Mouse (Mus musculus) embryonic facial prominence, embryonic 10.5 days (tissue): Measurements from ENCODE around the gene Atp8a2. TPM values are rescaled to one million over a fixed set of nuclear protein-coding genes. Genes with fewer than 3 reads are reported as not detected.
A peak's percentile ranks its signal among the peaks of the same experiment; 100 is the strongest.

ENCODE experiments used
- DNase-seq: peaks from one replicate; pipeline ENCODE4 v3.0.0-alpha.2; 2017; ENCODE audit warnings: low spot score
- H3K27ac ChIP-seq: fragments of 300-500 bp; sonication (generic); replicated peaks from 2 replicates; pipeline ENCODE4 v1.5.1; 2016; ENCODE audit warnings: mild to moderate bottlenecking
- H3K27me3 ChIP-seq: fragments of 300-500 bp; sonication (generic); replicated peaks from 2 replicates; pipeline ENCODE4 v1.6.1; 2016; ENCODE audit warnings: low read depth, mild to moderate bottlenecking; ENCODE audit not compliant: poor library complexity, severe bottlenecking
- H3K36me3 ChIP-seq: fragments of 300-500 bp; sonication (generic); replicated peaks from 2 replicates; pipeline ENCODE4 v1.6.1; 2016; ENCODE audit warnings: mild to moderate bottlenecking, moderate library complexity
- H3K4me1 ChIP-seq: fragments of 300-500 bp; sonication (generic); 2 replicates; pipeline ENCODE4 v1.6.1; 2016
- H3K4me3 ChIP-seq: fragments of 300-500 bp; sonication (generic); 2 replicates; pipeline ENCODE4 v1.5.1; 2016; ENCODE audit warnings: mild to moderate bottlenecking, moderate library complexity
- H3K9me3 ChIP-seq: fragments of 300-500 bp; sonication (generic); 2 replicates; pipeline ENCODE4 v1.6.1; 2016; ENCODE audit warnings: mild to moderate bottlenecking
- WGBS: fragments of 180-500 bp; shearing (Covaris S2); methylation state at CpG from one replicate; pipeline ENCODE4 v1.1.7; 2016; 5-methylcytosine and 5-hydroxymethylcytosine counted together
- polyA plus RNA-seq: library from polyadenylated mRNA; unstranded; fragments of >200 nt; fragmentation: Nextera tagmentation; extraction: Ambion mirVana; gene quantifications from 2 replicates; pipeline ENCODE4 v1.2.1, GENCODE M21; 2016

Atp8a2 gene
- polyA plus RNA-seq, 1 experiment from 2014 or later, result 2.8 TPM

DNA sequence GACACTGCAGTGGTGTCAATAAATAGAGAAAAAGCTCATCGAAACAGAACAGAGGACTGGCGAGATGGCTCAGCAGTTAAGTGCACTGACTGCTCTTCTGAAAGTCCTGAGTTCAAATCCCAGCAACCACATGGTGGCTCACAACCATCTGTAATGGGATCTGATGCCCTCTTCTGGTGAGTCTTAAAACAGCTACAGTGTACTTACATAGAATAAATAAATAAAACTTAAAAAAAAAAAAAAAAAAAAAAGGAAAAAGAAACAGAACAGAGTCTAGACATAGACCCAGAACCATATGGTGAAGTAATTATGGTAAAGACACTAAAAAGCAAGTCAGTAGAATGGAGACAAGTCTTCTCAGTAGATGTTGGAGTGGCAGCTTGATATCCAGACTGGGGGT lies 15.7 kb downstream of the Atp8a2 start:
- Histone ChIP-seq H3K4me1 (peaks cover 21% of the 10 kb centered on the region), H3K9me3 (no peaks in the 10 kb centered on the region), H3K27ac (no peak overlapping the region), H3K4me3 (no peak overlapping the region), H3K27me3 (peaks cover 41% of the 10 kb centered on the region), H3K36me3 (no peaks in the 10 kb centered on the region)
- 95% methylated on average over 2 of the region's 2 CpGs for WGBS
- DNase-seq, result no peak

DNA sequence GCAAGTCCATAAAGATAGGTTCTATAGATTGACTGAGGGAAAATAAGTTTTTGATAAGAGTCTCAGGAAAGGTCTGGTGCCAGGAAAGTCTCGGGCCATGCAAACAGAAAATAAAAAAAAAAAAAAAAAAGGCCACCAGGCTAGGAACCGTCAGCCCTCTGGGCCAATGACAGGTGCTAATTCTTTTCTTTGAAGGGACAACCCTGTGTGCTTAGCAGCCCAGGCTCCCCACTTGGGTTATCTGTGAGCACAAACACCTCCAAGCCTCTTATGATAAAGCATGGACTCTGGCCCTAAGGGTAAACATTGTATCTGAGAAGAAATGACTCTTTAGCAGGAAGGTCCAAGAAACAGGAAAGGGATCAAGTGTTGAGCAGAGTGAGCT lies 18.4 kb downstream of the Atp8a2 start:
- 55% methylated on average over 2 of the region's 2 CpGs for WGBS

DNA sequence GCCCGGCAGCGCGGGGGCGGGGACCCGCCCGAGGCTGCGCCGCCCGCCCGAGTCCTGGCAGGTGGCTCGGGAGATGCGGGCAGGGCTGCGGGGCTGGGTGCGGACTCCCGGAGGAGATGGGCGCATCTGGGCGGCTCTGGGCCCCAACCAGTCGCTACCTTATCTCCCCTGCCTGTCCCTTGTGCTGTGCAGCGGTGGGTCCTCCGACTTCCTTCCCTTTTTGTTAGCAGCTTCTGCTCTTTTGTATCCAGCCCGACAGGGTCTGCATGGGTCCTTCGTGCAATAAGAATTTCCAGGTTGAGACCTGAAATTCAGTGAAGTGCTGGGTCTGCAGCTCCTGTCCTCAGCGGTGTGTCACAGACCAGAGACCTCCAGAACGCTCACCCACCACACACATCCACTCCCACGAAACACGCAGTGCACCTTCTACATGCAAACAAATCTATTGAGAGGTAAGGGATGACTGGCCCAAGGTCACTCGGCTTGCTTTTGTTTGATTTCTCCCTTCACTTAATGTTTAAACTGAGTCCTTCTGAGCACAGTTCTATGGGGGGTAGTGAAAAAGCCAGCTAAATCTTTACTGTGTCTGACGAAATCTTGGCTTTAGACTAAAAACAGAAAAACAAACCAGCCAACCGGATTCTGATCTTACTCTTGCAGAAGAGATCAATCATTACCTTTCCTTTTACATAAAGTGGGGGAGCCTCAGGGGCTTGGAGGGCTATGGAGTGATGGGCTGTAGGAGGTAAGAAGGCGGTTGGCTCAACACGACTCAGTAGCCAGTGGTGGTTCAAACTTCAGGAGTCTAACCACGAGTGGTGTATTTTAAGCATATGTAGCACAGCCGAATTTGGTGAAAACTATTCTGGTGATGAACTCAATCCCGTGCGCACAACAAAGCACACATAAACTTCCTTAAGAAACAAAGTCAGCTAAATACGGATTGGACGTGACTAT lies 19.1 kb downstream of the Atp8a2 start:
- Histone ChIP-seq H3K27ac (peak overlapping the region; percentile 75), H3K36me3 (no peaks in the 10 kb centered on the region), H3K4me3 (peak overlapping the region; percentile 85), H3K4me1 (peaks cover 21% of the 10 kb centered on the region), H3K9me3 (no peaks in the 10 kb centered on the region), H3K27me3 (peaks cover 68% of the 10 kb centered on the region)
- 21% methylated on average over 37 of the region's 37 CpGs for WGBS
- DNase-seq, result no peak

More for the DNA sequence above, 18.4 kb downstream of the Atp8a2 start:
- peaks cover 68% of the 10 kb centered on the region for H3K27me3 ChIP-seq
- H3K9me3 ChIP-seq, result no peaks in the 10 kb centered on the region
- H3K4me3 ChIP-seq, result no peak overlapping the region
- DNase-seq, result no peak
- no peaks in the 10 kb centered on the region for H3K36me3 ChIP-seq
- peaks cover 21% of the 10 kb centered on the region for H3K4me1 ChIP-seq
- no peak overlapping the region for H3K27ac ChIP-seq

DNA sequence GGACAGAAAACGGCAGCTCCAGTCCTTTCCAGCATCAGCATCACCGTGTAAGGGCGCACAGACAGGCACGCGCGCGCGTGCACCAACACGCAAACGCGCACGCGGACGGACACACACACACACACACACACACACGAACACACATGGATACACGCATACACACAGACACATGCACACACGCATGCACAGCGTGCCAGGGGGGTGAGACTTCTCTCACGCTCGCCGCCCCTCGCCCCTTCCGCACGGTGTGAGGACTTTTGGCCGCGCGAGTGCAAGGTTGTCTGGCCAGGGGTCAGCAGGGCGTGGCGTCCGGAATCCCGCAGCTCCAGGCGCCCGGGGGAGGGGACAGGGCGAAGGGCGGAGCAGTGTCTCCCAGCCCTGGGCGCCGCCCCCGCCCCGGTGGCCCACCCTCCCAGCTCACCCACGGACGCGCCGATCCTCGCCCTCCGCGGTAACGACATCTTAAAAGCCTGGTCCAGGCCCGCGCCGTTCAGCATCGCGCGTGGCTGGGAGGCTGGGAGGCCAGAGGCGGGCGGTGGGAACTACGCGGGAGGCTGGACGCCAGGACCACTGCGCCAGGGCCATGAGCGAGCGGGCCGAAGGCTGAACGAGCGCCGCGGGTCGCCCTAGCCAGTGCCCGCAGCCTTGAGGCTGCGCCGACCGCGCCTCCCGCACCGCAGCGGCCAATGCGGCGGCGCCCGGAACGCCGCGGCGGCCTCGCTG lies 19.9 kb downstream of the Atp8a2 start:
- Histone ChIP-seq H3K27ac (peak overlapping the region; percentile 75), H3K9me3 (no peaks in the 10 kb centered on the region), H3K4me1 (peaks cover 15% of the 10 kb centered on the region), H3K36me3 (no peaks in the 10 kb centered on the region), H3K27me3 (peaks cover 68% of the 10 kb centered on the region), H3K4me3 (peak overlapping the region; percentile 85)
- DNase-seq, result peak; percentile 67
- WGBS, result under 1% methylated on average over 84 of the region's 84 CpGs

DNA sequence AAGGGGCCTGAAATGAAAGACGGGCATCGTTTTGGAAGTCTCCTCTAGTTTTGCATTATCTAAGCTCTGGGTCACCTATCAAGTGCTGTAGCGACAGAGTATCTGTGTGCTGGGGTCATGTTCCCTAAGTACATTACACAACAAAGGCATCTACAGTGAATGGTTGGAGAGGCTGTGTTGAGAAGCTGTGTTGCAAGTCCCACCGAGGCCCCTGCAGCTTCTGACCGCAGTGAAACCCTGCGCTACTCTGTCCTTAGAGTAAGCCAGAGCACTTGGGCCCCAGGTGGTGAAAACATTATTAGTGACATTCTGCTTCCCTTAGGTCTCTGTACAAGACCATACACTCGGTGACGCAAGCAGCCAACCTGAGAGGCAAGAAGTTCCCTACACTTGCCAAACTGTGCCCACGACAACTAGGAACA lies 20.5 kb downstream of the Atp8a2 start:
- no peak for DNase-seq
- Histone ChIP-seq H3K4me3 (peak overlapping the region; percentile 85), H3K9me3 (no peaks in the 10 kb centered on the region), H3K27ac (no peak overlapping the region), H3K4me1 (peaks cover 15% of the 10 kb centered on the region), H3K36me3 (no peaks in the 10 kb centered on the region), H3K27me3 (peaks cover 68% of the 10 kb centered on the region)
- 26% methylated on average over 9 of the region's 9 CpGs for WGBS

DNA sequence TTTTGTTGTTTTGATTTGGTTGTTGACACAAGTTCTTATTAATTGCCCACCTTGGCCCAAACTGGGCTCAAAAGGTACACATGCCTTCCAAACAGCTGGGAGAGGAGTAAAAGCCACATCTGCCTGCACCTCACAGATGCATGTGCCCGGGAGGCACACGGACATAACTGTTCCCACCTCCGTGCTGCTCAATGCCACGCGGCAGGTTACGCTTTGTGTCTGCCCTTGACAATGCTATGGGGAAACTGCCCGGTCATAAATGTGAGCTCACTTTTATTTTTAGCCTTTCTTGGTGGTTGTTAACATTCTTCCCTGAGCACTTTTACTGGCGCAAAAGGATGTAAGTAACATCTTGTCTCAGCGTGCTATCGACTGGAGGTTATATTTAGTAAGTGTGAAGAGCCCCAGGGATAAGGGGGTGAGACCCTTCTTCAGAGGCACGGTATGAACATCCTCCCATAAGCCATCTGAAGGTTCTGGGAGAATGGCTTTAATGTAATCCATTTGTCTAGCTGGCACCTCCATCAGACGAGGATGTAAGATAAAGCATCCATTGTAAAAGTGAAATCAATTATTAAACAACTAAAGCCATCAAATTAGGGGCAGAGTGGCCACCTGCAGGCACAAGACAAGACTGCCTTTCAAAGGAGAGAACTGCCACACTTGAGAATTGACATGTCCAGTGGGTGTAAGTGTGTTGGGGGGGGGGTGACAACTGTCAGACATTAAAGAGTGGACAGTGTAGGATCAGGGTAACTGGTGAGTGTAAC lies 24.5 kb downstream of the Atp8a2 start:
- Histone ChIP-seq H3K27me3 (peaks cover 43% of the 10 kb centered on the region), H3K4me3 (no peak overlapping the region), H3K27ac (no peak overlapping the region), H3K4me1 (peaks cover 10% of the 10 kb centered on the region), H3K9me3 (no peaks in the 10 kb centered on the region), H3K36me3 (no peaks in the 10 kb centered on the region)
- DNase-seq, result no peak
- WGBS, result 72% methylated on average over 12 of the region's 12 CpGs

DNA sequence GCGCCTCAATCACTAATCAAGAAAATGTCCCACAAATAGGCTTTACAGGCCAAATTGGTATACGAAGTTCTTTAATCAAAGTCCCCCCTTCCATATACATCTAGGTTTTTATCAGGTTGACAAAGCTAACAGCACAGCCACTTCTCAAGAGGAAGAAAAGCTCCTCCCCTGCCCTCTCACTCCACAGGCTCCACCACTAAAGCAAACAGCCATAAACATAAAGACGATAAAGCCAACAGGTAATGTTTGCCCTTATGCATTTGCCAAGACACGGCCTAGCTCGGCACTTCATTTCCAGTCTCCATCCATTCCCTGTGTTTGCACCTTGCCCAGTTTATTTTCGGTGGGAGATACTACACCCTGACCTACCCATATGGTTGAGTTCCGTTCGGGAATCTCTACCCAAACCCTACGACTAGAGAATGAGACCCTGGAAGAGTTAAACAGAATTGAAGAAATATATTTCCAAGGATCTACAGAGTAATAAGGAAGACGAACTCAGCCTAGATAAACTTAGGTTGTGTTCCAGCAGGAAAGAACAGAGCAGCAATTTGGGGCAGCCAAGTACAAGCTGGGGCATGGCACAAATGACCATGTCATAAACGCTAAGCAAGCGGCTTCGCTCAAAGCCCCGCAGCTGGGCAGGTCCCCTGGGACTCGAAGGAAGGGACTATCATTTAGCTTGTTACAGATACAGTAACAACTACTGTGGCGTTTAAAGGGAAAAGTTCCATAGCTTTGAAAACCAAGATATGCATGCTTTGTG lies 26.0 kb downstream of the Atp8a2 start:
- DNase-seq, result no peak
- 88% methylated on average over 16 of the region's 16 CpGs for WGBS

DNA sequence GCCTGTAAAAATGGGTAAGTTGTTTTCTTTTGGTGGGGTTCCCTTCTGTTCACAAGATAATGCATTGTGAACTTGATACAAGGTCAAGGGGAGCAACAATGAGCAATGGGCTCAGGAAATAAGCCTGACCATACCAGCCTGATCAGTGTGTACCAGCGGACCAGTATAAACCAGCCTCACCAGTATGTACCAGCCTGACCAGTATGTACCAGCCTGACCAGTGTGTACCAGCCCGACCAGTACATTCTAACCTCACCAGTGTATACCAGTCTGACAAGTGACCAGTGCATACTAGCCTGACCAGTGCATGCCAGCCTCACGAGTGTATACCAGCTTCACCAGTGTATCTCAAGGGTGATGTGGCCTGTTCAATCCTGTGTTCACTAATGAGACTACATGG lies 33.6 kb downstream of the Atp8a2 start:
- H3K4me1 ChIP-seq, result no peaks in the 10 kb centered on the region
- H3K4me3 ChIP-seq, result no peak overlapping the region
- H3K27me3 ChIP-seq, result no peaks in the 10 kb centered on the region
- DNase-seq, result no peak
- no peaks in the 10 kb centered on the region for H3K9me3 ChIP-seq
- no peaks in the 10 kb centered on the region for H3K36me3 ChIP-seq
- WGBS, result 86% methylated on average over 3 of the region's 3 CpGs
- no peak overlapping the region for H3K27ac ChIP-seq

More for the DNA sequence above, 26.0 kb downstream of the Atp8a2 start:
- peaks cover 28% of the 10 kb centered on the region for H3K27me3 ChIP-seq
- no peak overlapping the region for H3K27ac ChIP-seq
- no peaks in the 10 kb centered on the region for H3K9me3 ChIP-seq
- no peak overlapping the region for H3K4me3 ChIP-seq
- no peaks in the 10 kb centered on the region for H3K36me3 ChIP-seq
- H3K4me1 ChIP-seq, result no peaks in the 10 kb centered on the region

DNA sequence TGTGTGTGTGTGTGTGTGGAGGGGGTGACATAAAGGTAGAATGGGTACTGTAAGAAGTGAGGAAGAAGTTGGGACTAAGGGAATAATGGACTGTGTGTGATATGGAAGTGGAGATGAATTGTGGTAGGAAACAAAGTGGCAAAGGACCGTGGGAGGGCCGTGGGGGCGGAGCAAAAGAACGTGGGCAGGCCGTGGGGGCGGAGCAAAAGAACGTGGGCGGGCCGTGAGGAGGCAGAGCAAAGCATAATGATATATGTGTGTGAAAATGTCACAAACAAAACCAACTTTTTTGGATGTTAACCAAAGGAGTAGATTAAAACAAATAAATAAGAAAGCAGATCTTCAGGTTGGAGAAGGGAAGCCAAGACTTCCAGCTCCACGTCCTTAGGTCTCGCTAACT lies 44.6 kb downstream of the Atp8a2 start:
- Histone ChIP-seq H3K4me1 (no peaks in the 10 kb centered on the region), H3K27me3 (no peaks in the 10 kb centered on the region), H3K36me3 (no peaks in the 10 kb centered on the region), H3K4me3 (no peak overlapping the region), H3K9me3 (no peaks in the 10 kb centered on the region), H3K27ac (no peak overlapping the region)
- no peak for DNase-seq
- WGBS, result 89% methylated on average over 11 of the region's 11 CpGs

DNA sequence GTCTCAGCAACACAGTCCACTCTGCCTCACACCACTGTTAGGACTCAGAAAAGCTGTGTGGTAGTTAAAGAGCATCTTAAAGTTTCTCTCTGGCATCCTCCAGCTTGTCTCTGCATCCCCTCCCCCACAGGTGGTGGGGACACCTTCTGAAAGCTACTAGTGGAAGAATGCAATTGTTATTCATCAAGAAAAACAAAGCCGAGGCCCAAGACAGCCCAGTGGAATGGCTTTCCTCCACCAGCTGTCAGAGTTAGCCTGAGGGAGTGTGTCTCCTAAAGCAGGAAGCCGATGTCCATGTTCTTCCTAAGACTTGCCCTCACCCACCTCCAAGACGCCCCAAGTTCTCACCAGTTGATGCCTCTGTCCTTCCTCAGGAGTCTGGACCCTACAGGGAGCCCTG lies 48.1 kb downstream of the Atp8a2 start:
- WGBS, result 44% methylated on average over 3 of the region's 3 CpGs
- Histone ChIP-seq H3K36me3 (no peaks in the 10 kb centered on the region), H3K27ac (no peak overlapping the region), H3K4me1 (0 out of 2 replicates have a peak, but pooled peaks cover 2% of the 10 kb centered on the region), H3K4me3 (no peak overlapping the region), H3K9me3 (no peaks in the 10 kb centered on the region), H3K27me3 (no peaks in the 10 kb centered on the region)
- no peak for DNase-seq

DNA sequence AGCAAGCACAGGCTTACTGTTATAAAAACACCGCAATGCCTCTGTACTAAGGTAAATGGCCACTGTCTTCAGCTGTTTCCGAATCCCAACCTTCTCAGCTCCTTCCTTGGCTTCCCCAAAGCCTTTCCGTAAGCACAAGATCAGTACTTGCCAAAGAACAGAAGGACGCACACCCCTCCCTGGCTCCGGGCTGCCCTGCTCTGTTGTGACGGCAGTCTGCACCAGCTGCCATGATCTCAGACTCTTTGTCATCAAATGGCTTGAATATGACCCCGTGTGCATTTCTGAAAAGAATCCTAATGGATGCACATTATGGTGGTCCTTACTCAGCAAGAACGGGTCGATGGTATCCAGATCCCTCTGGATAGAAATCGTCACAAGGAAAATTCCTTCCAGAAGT lies 53.7 kb downstream of the Atp8a2 start:
- H3K27me3 ChIP-seq, result no peaks in the 10 kb centered on the region
- H3K4me1 ChIP-seq, result 0 out of 2 replicates have a peak, but pooled peaks cover 4% of the 10 kb centered on the region
- H3K27ac ChIP-seq, result no peak overlapping the region
- no peak overlapping the region for H3K4me3 ChIP-seq
- no peaks in the 10 kb centered on the region for H3K36me3 ChIP-seq
- no peaks in the 10 kb centered on the region for H3K9me3 ChIP-seq
- 86% methylated on average over 10 of the region's 10 CpGs for WGBS
- no peak for DNase-seq

DNA sequence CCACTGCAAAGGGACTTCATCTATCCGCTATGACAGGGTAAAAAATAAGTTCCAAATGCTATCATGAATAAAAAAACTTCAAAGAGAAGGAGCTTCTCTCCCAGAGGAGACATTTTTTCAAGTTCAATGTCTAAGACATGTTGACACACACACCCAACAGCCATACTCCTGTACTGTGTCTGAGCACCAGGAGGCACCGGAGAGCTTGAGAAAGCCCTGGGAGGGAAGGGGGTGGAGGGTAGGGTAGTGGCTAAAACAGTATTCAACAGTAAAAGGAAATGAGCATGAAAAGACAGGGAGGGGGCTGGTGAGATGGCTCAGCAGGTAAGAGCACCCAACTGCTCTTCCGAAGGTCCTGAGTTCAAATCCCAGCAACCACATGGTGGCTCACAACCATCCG lies 58.6 kb downstream of the Atp8a2 start:
- Histone ChIP-seq H3K27me3 (no peaks in the 10 kb centered on the region), H3K27ac (no peak overlapping the region), H3K4me3 (no peak overlapping the region), H3K4me1 (0 out of 2 replicates have a peak, but pooled peaks cover 2% of the 10 kb centered on the region), H3K9me3 (no peaks in the 10 kb centered on the region), H3K36me3 (no peaks in the 10 kb centered on the region)
- no peak for DNase-seq
- 89% methylated on average over 4 of the region's 4 CpGs for WGBS
